Mouse (Mus musculus) embryonic facial prominence, embryonic 11.5 days (tissue): ENCODE measurements around the gene Foxi2. TPM values are rescaled to one million over a fixed set of nuclear protein-coding genes. Genes with fewer than 3 reads are reported as not detected.

Experiments used
- ATAC-seq: fragments of 200-750 bp; cut with Nextera tagmentation; replicated peaks from 2 replicates; pipeline ENCODE4 v1.8.0; 2017; ENCODE audit warnings: low read depth; ENCODE audit not compliant: insufficient number of reproducible peaks, low FRiP score, low TSS enrichment
- DNase-seq: peaks from one replicate; pipeline ENCODE4 v3.0.0-alpha.2; 2015; ENCODE audit warnings: low spot score
- H3K27ac ChIP-seq: fragments of 300-500 bp; sonication (generic); replicated peaks from 2 replicates; pipeline ENCODE4 v1.5.1; 2014; ENCODE audit warnings: mild to moderate bottlenecking, low read depth, low read length, control low read depth
- H3K27me3 ChIP-seq: fragments of 300-500 bp; sonication (generic); 2 replicates; pipeline ENCODE4 v1.6.1; 2014; ENCODE audit warnings: mild to moderate bottlenecking, low read length, moderate library complexity, mixed read lengths; ENCODE audit not compliant: control insufficient read depth, insufficient read depth
- H3K36me3 ChIP-seq: fragments of 300-500 bp; sonication (generic); replicated peaks from 2 replicates; pipeline ENCODE4 v1.6.1; 2014; ENCODE audit warnings: low read depth, mild to moderate bottlenecking, low read length, moderate library complexity, mixed read lengths; ENCODE audit not compliant: control insufficient read depth, insufficient read depth
- H3K4me1 ChIP-seq: fragments of 300-500 bp; sonication (generic); 2 replicates; pipeline ENCODE4 v1.6.1; 2014; ENCODE audit warnings: low read length, mixed read lengths; ENCODE audit not compliant: control insufficient read depth, insufficient read depth
- H3K4me2 ChIP-seq: fragments of 300-500 bp; sonication (generic); 2 replicates; pipeline ENCODE4 v1.6.1; 2014; ENCODE audit warnings: low read depth, mild to moderate bottlenecking, control low read depth, low read length, moderate library complexity
- H3K4me3 ChIP-seq: fragments of 300-500 bp; sonication (generic); 2 replicates; pipeline ENCODE4 v1.5.1; 2014; ENCODE audit warnings: low read depth, low read length, control low read depth
- H3K9ac ChIP-seq: fragments of 300-500 bp; sonication (generic); replicated peaks from 2 replicates; pipeline ENCODE4 v1.6.1; 2014; ENCODE audit warnings: mild to moderate bottlenecking, control low read depth, low read length
- H3K9me3 ChIP-seq: fragments of 300-500 bp; sonication (generic); replicated peaks from 2 replicates; pipeline ENCODE4 v1.6.1; 2016; ENCODE audit warnings: mild to moderate bottlenecking, low read length, inconsistent platforms, mixed read lengths; ENCODE audit not compliant: control insufficient read depth
- WGBS: fragments of 180-500 bp; shearing (Covaris S2); extraction: QIAGEN DNeasy Blood & Tissue Kit; methylation state at CpG from one replicate; pipeline ENCODE4 v1.1.7; 2014; 5-methylcytosine and 5-hydroxymethylcytosine counted together
- polyA plus RNA-seq: library from polyadenylated mRNA; unstranded; fragments of >200 nt; fragmentation: Nextera tagmentation; extraction: Ambion mirVana; gene quantifications from 2 replicates; pipeline ENCODE4 v1.2.1, GENCODE M21; 2014

The Foxi2 gene
- polyA plus RNA-seq = 0.93 and 0.97 TPM in 2 replicates

GRCm38 (mm10) chr7:135410237-135410965, at the start of gene Foxi2:
Gene Foxi2 (plus strand): TSS chr7:135410308.
- Histone ChIP-seq H3K9ac (peak within 1 kb of the TSS; percentile 22; the same call in 1 of the 2 replicates), H3K9me3 (no peaks in the 10 kb centered on the region), H3K36me3 (no peaks in the 10 kb centered on the region), H3K27me3 (peaks cover 38% of the 10 kb centered on the region), H3K4me1 (peaks cover 2% of the 10 kb centered on the region; the same call in 1 of the 2 replicates), H3K4me3 (peak within 1 kb of the TSS; percentile 21), H3K4me2 (peak within 1 kb of the TSS; percentile 57), H3K27ac (no peak within 1 kb of the TSS)
- DNase-seq (no peak), ATAC-seq (peak; percentile 48)
- WGBS = 2% methylated on average over 44 of the region's 51 CpGs

- H3K4me1 ChIP-seq = no peaks in the 10 kb centered on the region
- H3K9me3 ChIP-seq = no peaks in the 10 kb centered on the region
- no peak overlapping the region for H3K9ac ChIP-seq
- no peak overlapping the region for H3K4me2 ChIP-seq
- 91% methylated on average over 5 of the region's 5 CpGs for WGBS
- no peak overlapping the region for H3K27ac ChIP-seq
- DNase-seq = no peak
- H3K4me3 ChIP-seq = no peak overlapping the region
- H3K36me3 ChIP-seq = no peaks in the 10 kb centered on the region
- no peaks in the 10 kb centered on the region for H3K27me3 ChIP-seq
- no peak for ATAC-seq
Observed at GRCm38 (mm10) chr7:135364606-135365005, 45.5 kb upstream of the Foxi2 start.

- 91% methylated on average over 13 of the region's 13 CpGs for WGBS
- no peaks in the 10 kb centered on the region for H3K36me3 ChIP-seq
Observed at GRCm38 (mm10) chr7:135376048-135376447, 34.1 kb upstream of the Foxi2 start.

GRCm38 (mm10) chr7:135376932-135377331, 33.2 kb upstream of the Foxi2 start:
- no peak overlapping the region for H3K4me2 ChIP-seq
- no peak overlapping the region for H3K4me3 ChIP-seq
- no peak overlapping the region for H3K9ac ChIP-seq
- H3K27me3 ChIP-seq = no peaks in the 10 kb centered on the region
- no peaks in the 10 kb centered on the region for H3K9me3 ChIP-seq
- H3K27ac ChIP-seq = no peak overlapping the region
- DNase-seq (no peak), ATAC-seq (no peak)
- H3K36me3 ChIP-seq = no peaks in the 10 kb centered on the region
- H3K4me1 ChIP-seq = no peaks in the 10 kb centered on the region
- WGBS = 53% methylated on average over 5 of the region's 5 CpGs

More at GRCm38 (mm10) chr7:135376048-135376447, 34.1 kb upstream of the Foxi2 start:
- H3K27me3 ChIP-seq = no peaks in the 10 kb centered on the region
- no peaks in the 10 kb centered on the region for H3K4me1 ChIP-seq
- ATAC-seq (no peak), DNase-seq (no peak)
- H3K9ac ChIP-seq = no peak overlapping the region
- no peak overlapping the region for H3K27ac ChIP-seq
- no peak overlapping the region for H3K4me2 ChIP-seq
- H3K4me3 ChIP-seq = no peak overlapping the region
- no peaks in the 10 kb centered on the region for H3K9me3 ChIP-seq

GRCm38 (mm10) chr7:135378331-135378730, 31.8 kb upstream of the Foxi2 start:
- no peak overlapping the region for H3K9ac ChIP-seq
- H3K4me3 ChIP-seq = no peak overlapping the region
- DNase-seq (no peak), ATAC-seq (no peak)
- H3K36me3 ChIP-seq = no peaks in the 10 kb centered on the region
- no peaks in the 10 kb centered on the region for H3K9me3 ChIP-seq
- H3K27me3 ChIP-seq = no peaks in the 10 kb centered on the region
- 88% methylated on average over 5 of the region's 5 CpGs for WGBS
- no peak overlapping the region for H3K4me2 ChIP-seq
- H3K4me1 ChIP-seq = no peaks in the 10 kb centered on the region
- no peak overlapping the region for H3K27ac ChIP-seq

GRCm38 (mm10) chr7:135389039-135389438, 21.1 kb upstream of the Foxi2 start:
- Histone ChIP-seq H3K4me3 (no peak overlapping the region), H3K4me2 (no peak overlapping the region), H3K36me3 (no peaks in the 10 kb centered on the region), H3K27ac (no peak overlapping the region), H3K9ac (no peak overlapping the region), H3K4me1 (no peaks in the 10 kb centered on the region), H3K9me3 (no peaks in the 10 kb centered on the region), H3K27me3 (no peaks in the 10 kb centered on the region)
- ATAC-seq = no peak
- peak; percentile 14 for DNase-seq
- 75% methylated on average over 3 of the region's 3 CpGs for WGBS

- Histone ChIP-seq H3K36me3 (no peaks in the 10 kb centered on the region), H3K4me3 (no peak overlapping the region), H3K27me3 (no peaks in the 10 kb centered on the region), H3K4me1 (no peaks in the 10 kb centered on the region), H3K9ac (no peak overlapping the region), H3K4me2 (no peak overlapping the region), H3K9me3 (no peaks in the 10 kb centered on the region), H3K27ac (no peak overlapping the region)
- 11% methylated on average over 5 of the region's 5 CpGs for WGBS
- no peak for DNase-seq
- no peak for ATAC-seq
Observed at GRCm38 (mm10) chr7:135392949-135393542, 17.1 kb upstream of the Foxi2 start.

GRCm38 (mm10) chr7:135394436-135394835, 15.7 kb upstream of the Foxi2 start:
- 93% methylated on average over 3 of the region's 3 CpGs for WGBS

More at GRCm38 (mm10) chr7:135394436-135394835, 15.7 kb upstream of the Foxi2 start:
- Histone ChIP-seq H3K4me2 (no peak overlapping the region), H3K27ac (no peak overlapping the region), H3K9me3 (no peaks in the 10 kb centered on the region), H3K4me3 (no peak overlapping the region), H3K36me3 (no peaks in the 10 kb centered on the region), H3K9ac (no peak overlapping the region), H3K4me1 (no peaks in the 10 kb centered on the region), H3K27me3 (no peaks in the 10 kb centered on the region)
- DNase-seq = no peak
- no peak for ATAC-seq
